Mouse (Mus musculus): ENCODE data around the gene Vmn1r88.
"Not testable (repeated sequence)": the region's sequence is repeated elsewhere in the genome, so short reads cannot be mapped to it uniquely, and the experiment has no call there.

Gene Vmn1r88

GRCm38 (mm10) chr7:13159268-13159667, at the start of gene Vmn1r88:
Vmn1r88 (plus strand) TSS chr7:13159568.
- no peak for DNase-seq (ENCODE audit: low spot score)

- DNase-seq (ENCODE audit: low spot score) = no peak
These were observed 39.6 kb upstream of the Vmn1r88 start, which contains the start of gene Vmn1r86 for GRCm38 (mm10) chr7:13119817-13120216. Vmn1r86 (minus strand) TSS chr7:13119917.

GRCm38 (mm10) chr7:13123554-13124153, 35.7 kb upstream of the Vmn1r88 start:
- DNase-seq (ENCODE audit: low spot score) = not testable (repeated sequence)

- DNase-seq (ENCODE audit: low spot score) = no peak
These were observed 27.5 kb upstream of the Vmn1r88 start for GRCm38 (mm10) chr7:13131856-13132255.

- no peak for DNase-seq (ENCODE audit: low spot score)
These were observed 22.0 kb upstream of the Vmn1r88 start for GRCm38 (mm10) chr7:13137340-13137739.

GRCm38 (mm10) chr7:13140057-13140456, 19.3 kb upstream of the Vmn1r88 start, which contains the start of gene Vmn1r87:
Vmn1r87 (minus strand) TSS chr7:13140157.
- no peak for DNase-seq (ENCODE audit: low spot score)

GRCm38 (mm10) chr7:13212720-13213119, 53.4 kb downstream of the Vmn1r88 start, which contains the start of gene Vmn1r89:
Vmn1r89 (plus strand) TSS chr7:13213020.
- DNase-seq (ENCODE audit: low spot score) = no peak
